ENCODE assay signal across 8 mouse cellular contexts in genomic region chr2:45105281-45105721, GRCm38 (mm10). TPM values are rescaled to one million over a fixed set of nuclear protein-coding genes. Genes with fewer than 3 reads are reported as not detected.
DNase-seq lines count a peak whose midpoint lies in the region; ATAC-seq and TF ChIP-seq lines count a peak whose summit lies in the region.

No protein-coding gene starts in this region.

- WGBS in neural tube, embryonic 11.5 days: 41% methylated on average over 6 of the region's 6 CpGs
- 67% methylated on average over 6 of the region's 6 CpGs for WGBS in liver, embryonic 13.5 days (ENCODE audit: insufficient replicate concordance)

- no peak for TF ChIP-seq CTCF in gastrocnemius, adult 2 months (IDR thresholded peaks at IDR 0.05)

- peaks cover 53% of the 10 kb centered on the region for H3K4me1 ChIP-seq in neural tube, embryonic 11.5 days (ENCODE audit: control insufficient read depth, insufficient read depth, low read length)
- H3K4me1 ChIP-seq in liver, embryonic 13.5 days (replicated peaks): peaks cover 86% of the 10 kb centered on the region

- peak overlapping the region; percentile 71 for H3K4me2 ChIP-seq in neural tube, embryonic 11.5 days (ENCODE audit: low read depth)
- peak overlapping the region; percentile 17; the same call in 1 of the 2 replicates for H3K4me2 ChIP-seq in liver, embryonic 13.5 days

- H3K27ac ChIP-seq in gastrocnemius, adult 2 months: peak overlapping the region; percentile 92
- peak overlapping the region; percentile 54 for H3K27ac ChIP-seq in neural tube, embryonic 11.5 days (ENCODE audit: low read depth, low read length)
- peak overlapping the region; percentile 40; the same call in 1 of the 2 replicates for H3K27ac ChIP-seq in liver, embryonic 13.5 days

- intact Hi-C loops in gastrocnemius, adult 2 months (cut with DNase I): no loop called here
- intact Hi-C loops in left cerebral cortex, postnatal 10 days (cut with DNase I): loop anchor here (5.0 to 10.0 kb wide), 4 partner anchors 83 to 1000 kb away; partner anchors contain the start of gene Gtdc1

- peak overlapping the region; percentile 28; the same call in 1 of the 2 replicates for H3K9ac ChIP-seq in neural tube, embryonic 11.5 days (ENCODE audit: low read length)
- no peak overlapping the region for H3K9ac ChIP-seq in liver, embryonic 13.5 days

- H3K36me3 ChIP-seq in neural tube, embryonic 11.5 days (ENCODE audit: control insufficient read depth, insufficient read depth, low read length): no peaks in the 10 kb centered on the region
- peaks cover 16% of the 10 kb centered on the region for H3K36me3 ChIP-seq in liver, embryonic 13.5 days

- peak overlapping the region; percentile 93 for H3K4me3 ChIP-seq in gastrocnemius, adult 2 months
- H3K4me3 ChIP-seq in neural tube, embryonic 11.5 days (ENCODE audit: low read depth, low read length): no peak overlapping the region
- H3K4me3 ChIP-seq in liver, embryonic 13.5 days (replicated peaks): no peak overlapping the region

- H3K9me3 ChIP-seq in neural tube, embryonic 11.5 days (ENCODE audit: control insufficient read depth, low read length): no peaks in the 10 kb centered on the region
- H3K9me3 ChIP-seq in liver, embryonic 13.5 days (replicated peaks): no peaks in the 10 kb centered on the region

- no peaks in the 10 kb centered on the region for H3K27me3 ChIP-seq in neural tube, embryonic 11.5 days (ENCODE audit: control insufficient read depth, insufficient read depth, low read length)
- H3K27me3 ChIP-seq in liver, embryonic 13.5 days: 0 out of 2 replicates have a peak, but pooled peaks cover 3% of the 10 kb centered on the region

- ATAC-seq in neural tube, embryonic 11.5 days (ENCODE audit: insufficient read depth, low FRiP score, low TSS enrichment): no peak
- ATAC-seq in liver, embryonic 13.5 days (ENCODE audit: low read depth): no peak
- ATAC-seq in erythroid progenitor cell, adult 5-6 weeks (replicated peaks; ENCODE audit: low FRiP score, poor library complexity, severe bottlenecking): no peak

- peak; percentile 61 for DNase-seq in gastrocnemius, adult 2 months
- no peak for DNase-seq in gastrocnemius, postnatal 10 days
- no peak for DNase-seq in neural tube, embryonic 11.5 days (ENCODE audit: low spot score)
- DNase-seq in neural tube, embryonic 10.5 days (ENCODE audit: extremely low spot score, low spot score): no peak
- DNase-seq in liver, embryonic 13.5 days: no peak
- DNase-seq in natural killer cell, adult 2 months (ENCODE audit: low spot score in 2 of 2): no peak
- no peak for DNase-seq in left cerebral cortex, postnatal 10 days (ENCODE audit: extremely low spot score in 1 of 2, low spot score in 2 of 2)

RNA-seq across cellular contexts. Expression of gene Zeb2, which starts 11.9 kb away (rescaled TPM):
- 10 to 100 TPM; 31.3 to 41.6 TPM for total RNA-seq in gastrocnemius, adult 2 months (2021)
- total RNA-seq in gastrocnemius, postnatal 10 days (2021): 100 to 1,000 TPM in 1 of 2 experiments, 10 to 100 TPM in 1; 72.6 to 114 TPM
- 48.3 and 55.9 TPM in 2 replicates for polyA plus RNA-seq in neural tube, embryonic 11.5 days (2014; fragmentation: Nextera tagmentation; extraction: Ambion mirVana)
- 10.1 and 14.1 TPM in 2 replicates for polyA plus RNA-seq in liver, embryonic 13.5 days (2015; fragmentation: Nextera tagmentation; extraction: Ambion mirVana)
- total RNA-seq in left cerebral cortex, postnatal 10 days (2021): 100 to 1,000 TPM; 220 to 259 TPM
- 45.8 and 49.9 TPM in 2 replicates for total RNA-seq in erythroid progenitor cell, adult 5-6 weeks (2015; ENCODE audit: low replicate concordance)
- 34.3 and 60.1 TPM in 2 replicates for total RNA-seq in erythroid progenitor cell, adult 5-6 weeks (2017; ENCODE audit: low replicate concordance)

Comparison
In these comparisons a context has a peak if more than half of its experiments do, and no peak if none do; other contexts are left out.
1. H3K27ac ChIP-seq: peak in every context shown above with its lines; median percentile 92 in gastrocnemius, adult 2 months; 54 in neural tube, embryonic 11.5 days; 40 in liver, embryonic 13.5 days.